Mouse (Mus musculus) forebrain, embryonic 16.5 days (tissue): ENCODE data around the gene Zbtb34. TPM values are rescaled to one million over a fixed set of nuclear protein-coding genes. Genes with fewer than 3 reads are reported as not detected.

Experiments
- microRNA-seq: library from miRNA; unstranded; fragments of <30 nt; microRNA quantifications from one replicate; pipeline ENCODE4, GENCODE M21; 2017
- polyA plus RNA-seq: library from polyadenylated mRNA; unstranded; fragments of >200 nt; fragmentation: Nextera tagmentation; extraction: Ambion mirVana; gene quantifications from 2 replicates; pipeline ENCODE4 v1.2.1, GENCODE M21; 2015

Zbtb34 gene
- polyA plus RNA-seq, 1 experiment from 2014 or later = 10.1 TPM

Small RNAs within 50 kb of the gene (microRNA-seq; reads per million reads assigned to microRNA genes)
- gene Gm25998 = not detected

Other genes with a start within 250 kb of the Zbtb34 start
- 12.0 and 14.3 TPM in 2 replicates for gene Angptl2, start 215.3 kb downstream of the Zbtb34 start, polyA plus RNA-seq
- 44.8 and 50.4 TPM in 2 replicates for gene Ralgps1, start 59.8 kb downstream of the Zbtb34 start, polyA plus RNA-seq
- 32.7 and 40.5 TPM in 2 replicates for gene Zbtb43, start 37.2 kb upstream of the Zbtb34 start, polyA plus RNA-seq
- not detected in 2 replicates for gene Lmx1b, start 209.2 kb upstream of the Zbtb34 start, polyA plus RNA-seq